Mouse (Mus musculus) neural tube, embryonic 13.5 days (tissue): ENCODE results near the gene St3gal5. TPM values are rescaled to one million over a fixed set of nuclear protein-coding genes. Genes with fewer than 3 reads are reported as not detected.

Source experiments
- ATAC-seq: fragments of 200-750 bp; cut with Nextera tagmentation; 2 replicates; pipeline ENCODE4 v1.8.0; 2017; ENCODE audit warnings: low read depth, mild to moderate bottlenecking, moderate TSS enrichment, moderate library complexity
- H3K27ac ChIP-seq: fragments of 300-500 bp; sonication (generic); replicated peaks from 2 replicates; pipeline ENCODE4 v1.5.1; 2015; ENCODE audit warnings: moderate library complexity, mild to moderate bottlenecking, inconsistent platforms
- H3K27me3 ChIP-seq: fragments of 300-500 bp; sonication (generic); 2 replicates; pipeline ENCODE4 v1.6.1; 2015; ENCODE audit warnings: mild to moderate bottlenecking, inconsistent platforms
- H3K36me3 ChIP-seq: fragments of 300-500 bp; sonication (generic); 2 replicates; pipeline ENCODE4 v1.6.1; 2015; ENCODE audit warnings: mild to moderate bottlenecking, inconsistent platforms
- H3K4me1 ChIP-seq: fragments of 300-500 bp; sonication (generic); replicated peaks from 2 replicates; pipeline ENCODE4 v1.6.1; 2015; ENCODE audit warnings: inconsistent platforms
- H3K4me2 ChIP-seq: fragments of 300-500 bp; sonication (generic); 2 replicates; pipeline ENCODE4 v1.6.1; 2015; ENCODE audit warnings: inconsistent platforms, mild to moderate bottlenecking, moderate library complexity
- H3K4me3 ChIP-seq: fragments of 300-500 bp; sonication (generic); 2 replicates; pipeline ENCODE4 v1.5.1; 2015; ENCODE audit warnings: mild to moderate bottlenecking, inconsistent platforms
- H3K9ac ChIP-seq: fragments of 300-500 bp; sonication (generic); 2 replicates; pipeline ENCODE4 v1.6.1; 2015; ENCODE audit warnings: moderate library complexity, mild to moderate bottlenecking, inconsistent platforms
- H3K9me3 ChIP-seq: fragments of 300-500 bp; sonication (generic); 2 replicates; pipeline ENCODE4 v1.6.1; 2016; ENCODE audit warnings: inconsistent platforms
- WGBS: fragments of 180-500 bp; shearing (Covaris S2); methylation state at CpG from one replicate; pipeline ENCODE4 v1.1.7; 2015; 5-methylcytosine and 5-hydroxymethylcytosine counted together
- polyA plus RNA-seq: library from polyadenylated mRNA; unstranded; fragments of >200 nt; fragmentation: Nextera tagmentation; extraction: Ambion mirVana; gene quantifications from 2 replicates; pipeline ENCODE4 v1.2.1, GENCODE M21; 2015

St3gal5 gene
- polyA plus RNA-seq, 1 experiment from 2014 or later = 54.6 TPM

- H3K4me3 ChIP-seq = no peak overlapping the region
- 88% methylated on average over 8 of the region's 8 CpGs for WGBS
These were observed 58.3 kb downstream of the St3gal5 start for GRCm38 (mm10) chr6:72155649-72156048.

GRCm38 (mm10) chr6:72158966-72159764, 61.8 kb downstream of the St3gal5 start:
- Histone ChIP-seq H3K27me3 (no peaks in the 10 kb centered on the region), H3K4me2 (no peak overlapping the region), H3K36me3 (peaks cover 14% of the 10 kb centered on the region; the same call in 1 of the 2 replicates), H3K4me1 (no peaks in the 10 kb centered on the region; the same call in 1 of the 2 replicates), H3K27ac (no peak overlapping the region), H3K4me3 (no peak overlapping the region), H3K9ac (no peak overlapping the region), H3K9me3 (no peaks in the 10 kb centered on the region)
- 82% methylated on average over 8 of the region's 8 CpGs for WGBS
- no peak for ATAC-seq

More at GRCm38 (mm10) chr6:72155649-72156048, 58.3 kb downstream of the St3gal5 start:
- H3K9me3 ChIP-seq = no peaks in the 10 kb centered on the region
- H3K4me1 ChIP-seq = no peaks in the 10 kb centered on the region
- no peak overlapping the region for H3K27ac ChIP-seq
- no peaks in the 10 kb centered on the region for H3K27me3 ChIP-seq
- H3K9ac ChIP-seq = no peak overlapping the region
- no peak for ATAC-seq
- peaks cover 37% of the 10 kb centered on the region for H3K36me3 ChIP-seq
- no peak overlapping the region for H3K4me2 ChIP-seq

GRCm38 (mm10) chr6:72159861-72160395, 62.5 kb downstream of the St3gal5 start:
- H3K4me3 ChIP-seq = no peak overlapping the region
- no peak overlapping the region for H3K4me2 ChIP-seq
- H3K36me3 ChIP-seq = peaks cover 8% of the 10 kb centered on the region; the same call in 1 of the 2 replicates
- H3K27ac ChIP-seq = no peak overlapping the region
- no peaks in the 10 kb centered on the region; the same call in 1 of the 2 replicates for H3K4me1 ChIP-seq
- 73% methylated on average over 10 of the region's 10 CpGs for WGBS
- no peaks in the 10 kb centered on the region for H3K9me3 ChIP-seq
- no peak for ATAC-seq
- H3K27me3 ChIP-seq = no peaks in the 10 kb centered on the region
- no peak overlapping the region for H3K9ac ChIP-seq

GRCm38 (mm10) chr6:72160991-72161390, 63.6 kb downstream of the St3gal5 start:
- Histone ChIP-seq H3K4me2 (no peak overlapping the region), H3K9ac (no peak overlapping the region), H3K36me3 (no peaks in the 10 kb centered on the region), H3K27me3 (no peaks in the 10 kb centered on the region), H3K27ac (no peak overlapping the region), H3K4me3 (no peak overlapping the region), H3K9me3 (no peaks in the 10 kb centered on the region), H3K4me1 (no peaks in the 10 kb centered on the region; the same call in 1 of the 2 replicates)
- 82% methylated on average over 3 of the region's 3 CpGs for WGBS
- no peak for ATAC-seq

GRCm38 (mm10) chr6:72161751-72162150, 64.4 kb downstream of the St3gal5 start:
- Histone ChIP-seq H3K9me3 (no peaks in the 10 kb centered on the region), H3K4me3 (no peak overlapping the region), H3K9ac (no peak overlapping the region), H3K36me3 (no peaks in the 10 kb centered on the region), H3K4me2 (no peak overlapping the region), H3K27ac (no peak overlapping the region), H3K4me1 (no peaks in the 10 kb centered on the region; the same call in 1 of the 2 replicates), H3K27me3 (no peaks in the 10 kb centered on the region)
- WGBS = 88% methylated on average over 5 of the region's 5 CpGs
- no peak for ATAC-seq

GRCm38 (mm10) chr6:72162155-72162890, 64.9 kb downstream of the St3gal5 start:
- Histone ChIP-seq H3K9me3 (no peaks in the 10 kb centered on the region), H3K4me1 (no peaks in the 10 kb centered on the region; the same call in 1 of the 2 replicates), H3K4me2 (no peak overlapping the region), H3K36me3 (no peaks in the 10 kb centered on the region), H3K27ac (no peak overlapping the region), H3K27me3 (no peaks in the 10 kb centered on the region), H3K9ac (0 out of 2 replicates have a peak overlapping the region, but pooled peaks have one; percentile 0), H3K4me3 (no peak overlapping the region)
- ATAC-seq = no peak
- WGBS = 54% methylated on average over 19 of the region's 19 CpGs

- Histone ChIP-seq H3K27me3 (no peaks in the 10 kb centered on the region), H3K36me3 (no peaks in the 10 kb centered on the region), H3K4me3 (no peak overlapping the region), H3K9me3 (no peaks in the 10 kb centered on the region), H3K9ac (no peak overlapping the region), H3K4me2 (no peak overlapping the region), H3K4me1 (no peaks in the 10 kb centered on the region; the same call in 1 of the 2 replicates), H3K27ac (no peak overlapping the region)
- peak; percentile 76 for ATAC-seq
- 20% methylated on average over 20 of the region's 20 CpGs for WGBS
These were observed 67.2 kb downstream of the St3gal5 start for GRCm38 (mm10) chr6:72164321-72165275.

GRCm38 (mm10) chr6:72165907-72166306, 68.5 kb downstream of the St3gal5 start:
- Histone ChIP-seq H3K9ac (no peak overlapping the region), H3K4me2 (no peak overlapping the region), H3K4me3 (no peak overlapping the region), H3K4me1 (no peaks in the 10 kb centered on the region; the same call in 1 of the 2 replicates), H3K27ac (no peak overlapping the region), H3K36me3 (no peaks in the 10 kb centered on the region), H3K9me3 (no peaks in the 10 kb centered on the region), H3K27me3 (no peaks in the 10 kb centered on the region)
- 53% methylated on average over 2 of the region's 2 CpGs for WGBS
- ATAC-seq = no peak

- Histone ChIP-seq H3K36me3 (no peaks in the 10 kb centered on the region), H3K27ac (no peak overlapping the region), H3K4me1 (no peaks in the 10 kb centered on the region), H3K4me2 (no peak overlapping the region), H3K4me3 (no peak overlapping the region), H3K9ac (no peak overlapping the region), H3K27me3 (no peaks in the 10 kb centered on the region), H3K9me3 (no peaks in the 10 kb centered on the region)
- WGBS = 84% methylated on average over 3 of the region's 3 CpGs
- ATAC-seq = no peak
These were observed 74.0 kb downstream of the St3gal5 start for GRCm38 (mm10) chr6:72171391-72171790.

- 87% methylated on average over 1 of the region's 1 CpGs for WGBS
These were observed 76.0 kb downstream of the St3gal5 start for GRCm38 (mm10) chr6:72173350-72173749.

GRCm38 (mm10) chr6:72175419-72175818, 78.0 kb downstream of the St3gal5 start:
- no peak for ATAC-seq
- H3K36me3 ChIP-seq = no peaks in the 10 kb centered on the region
- H3K9ac ChIP-seq = no peak overlapping the region
- H3K4me2 ChIP-seq = no peak overlapping the region
- no peak overlapping the region for H3K4me3 ChIP-seq
- WGBS = 52% methylated on average over 3 of the region's 3 CpGs
- H3K27me3 ChIP-seq = no peaks in the 10 kb centered on the region
- H3K27ac ChIP-seq = no peak overlapping the region
- H3K4me1 ChIP-seq = no peaks in the 10 kb centered on the region
- H3K9me3 ChIP-seq = no peaks in the 10 kb centered on the region

More at GRCm38 (mm10) chr6:72173350-72173749, 76.0 kb downstream of the St3gal5 start:
- Histone ChIP-seq H3K4me2 (no peak overlapping the region), H3K9ac (no peak overlapping the region), H3K4me3 (no peak overlapping the region), H3K9me3 (no peaks in the 10 kb centered on the region), H3K27ac (no peak overlapping the region), H3K36me3 (no peaks in the 10 kb centered on the region), H3K27me3 (no peaks in the 10 kb centered on the region), H3K4me1 (no peaks in the 10 kb centered on the region)
- ATAC-seq = no peak
